Mouse (Mus musculus) hindbrain, embryonic 14.5 days (tissue): ENCODE measurements at regions not wholly inside any gene's neighbourhood (a gene's known extent, or its start where the extent isn't known, plus 50 kb on each side); places are given as distances from the start of the nearest gene placed in this dataset.

Experiments used
- ATAC-seq: fragments of 200-750 bp; cut with Nextera tagmentation; 2 replicates; pipeline ENCODE4 v1.8.0; 2017; ENCODE audit warnings: moderate number of reproducible peaks, mild to moderate bottlenecking, moderate TSS enrichment, moderate library complexity; ENCODE audit not compliant: low FRiP score
- DNase-seq: peaks from one replicate; pipeline ENCODE4 v3.0.0-alpha.2; 2015; ENCODE audit warnings: low spot score
- H3K27ac ChIP-seq: fragments of 300-500 bp; sonication (generic); 2 replicates; pipeline ENCODE4 v1.5.1; 2014; ENCODE audit warnings: mild to moderate bottlenecking, moderate library complexity
- H3K27me3 ChIP-seq: fragments of 300-500 bp; sonication (generic); 2 replicates; pipeline ENCODE4 v1.6.1; 2014; ENCODE audit warnings: mild to moderate bottlenecking, low read length, mixed read lengths; ENCODE audit not compliant: control insufficient read depth, insufficient read depth
- H3K36me3 ChIP-seq: fragments of 300-500 bp; sonication (generic); replicated peaks from 2 replicates; pipeline ENCODE4 v1.6.1; 2014; ENCODE audit not compliant: control insufficient read depth, insufficient read depth
- H3K4me1 ChIP-seq: fragments of 300-500 bp; sonication (generic); replicated peaks from 2 replicates; pipeline ENCODE4 v1.6.1; 2014; ENCODE audit warnings: antibody characterized with exemption, low read length, mixed read lengths; ENCODE audit not compliant: control insufficient read depth, insufficient read depth
- H3K4me2 ChIP-seq: fragments of 300-500 bp; sonication (generic); replicated peaks from 2 replicates; pipeline ENCODE4 v1.6.1; 2014; ENCODE audit warnings: mild to moderate bottlenecking, moderate library complexity
- H3K4me3 ChIP-seq: fragments of 300-500 bp; sonication (generic); replicated peaks from 2 replicates; pipeline ENCODE4 v1.5.1; 2014; ENCODE audit warnings: mild to moderate bottlenecking, low read length
- H3K9ac ChIP-seq: fragments of 300-500 bp; sonication (generic); 2 replicates; pipeline ENCODE4 v1.6.1; 2014
- H3K9me3 ChIP-seq: fragments of 300-500 bp; sonication (generic); 2 replicates; pipeline ENCODE4 v1.6.1; 2016; ENCODE audit warnings: low read length; ENCODE audit not compliant: control insufficient read depth
- WGBS: fragments of 180-500 bp; shearing (Covaris S2); extraction: QIAGEN DNeasy Blood & Tissue Kit; methylation state at CpG from one replicate; pipeline ENCODE4 v1.1.7; 2014; 5-methylcytosine and 5-hydroxymethylcytosine counted together

- H3K27ac ChIP-seq: no peak overlapping the region
- ATAC-seq: no peak
- H3K36me3 ChIP-seq: no peaks in the 10 kb centered on the region
- peaks cover 13% of the 10 kb centered on the region for H3K4me1 ChIP-seq
- no peak for DNase-seq
- H3K4me2 ChIP-seq: no peak overlapping the region
- no peak overlapping the region for H3K9ac ChIP-seq
- no peak overlapping the region for H3K4me3 ChIP-seq
- 0 out of 2 replicates have a peak, but pooled peaks cover 4% of the 10 kb centered on the region for H3K9me3 ChIP-seq
- 90% methylated on average over 6 of the region's 6 CpGs for WGBS
- no peaks in the 10 kb centered on the region for H3K27me3 ChIP-seq
Measured at GRCm38 (mm10) chr15:36403336-36404119, 604.0 kb downstream of the Zfp706 start.

- Histone ChIP-seq H3K9ac (no peak overlapping the region), H3K36me3 (no peaks in the 10 kb centered on the region), H3K27me3 (no peaks in the 10 kb centered on the region), H3K9me3 (0 out of 2 replicates have a peak, but pooled peaks cover under 1% of the 10 kb centered on the region), H3K27ac (no peak overlapping the region), H3K4me2 (no peak overlapping the region), H3K4me3 (no peak overlapping the region), H3K4me1 (peaks cover 13% of the 10 kb centered on the region)
- 85% methylated on average over 1 of the region's 1 CpGs for WGBS
- ATAC-seq (no peak), DNase-seq (no peak)
Measured at GRCm38 (mm10) chr15:36402051-36402450, 605.5 kb downstream of the Zfp706 start.

GRCm38 (mm10) chr15:36400311-36400840 lies 607.2 kb downstream of the Zfp706 start:
- H3K4me3 ChIP-seq: no peak overlapping the region
- H3K9me3 ChIP-seq: no peaks in the 10 kb centered on the region
- no peaks in the 10 kb centered on the region for H3K36me3 ChIP-seq
- no peaks in the 10 kb centered on the region for H3K27me3 ChIP-seq
- ATAC-seq: no peak
- 35% methylated on average over 9 of the region's 9 CpGs for WGBS
- H3K27ac ChIP-seq: no peak overlapping the region
- no peak for DNase-seq
- H3K4me1 ChIP-seq: peaks cover 13% of the 10 kb centered on the region
- no peak overlapping the region for H3K9ac ChIP-seq
- H3K4me2 ChIP-seq: no peak overlapping the region

GRCm38 (mm10) chr15:36399355-36400012 lies 608.1 kb downstream of the Zfp706 start:
- no peak overlapping the region for H3K4me2 ChIP-seq
- no peak overlapping the region for H3K4me3 ChIP-seq
- peaks cover 13% of the 10 kb centered on the region for H3K4me1 ChIP-seq
- no peak overlapping the region for H3K9ac ChIP-seq
- H3K36me3 ChIP-seq: no peaks in the 10 kb centered on the region
- WGBS: 59% methylated on average over 7 of the region's 7 CpGs
- ATAC-seq (no peak), DNase-seq (no peak)
- no peaks in the 10 kb centered on the region for H3K27me3 ChIP-seq
- H3K9me3 ChIP-seq: no peaks in the 10 kb centered on the region
- H3K27ac ChIP-seq: peak overlapping the region; percentile 60

- H3K27me3 ChIP-seq: no peaks in the 10 kb centered on the region
- H3K4me3 ChIP-seq: no peak overlapping the region
- H3K4me2 ChIP-seq: no peak overlapping the region
- H3K9ac ChIP-seq: no peak overlapping the region
- 67% methylated on average over 9 of the region's 9 CpGs for whole genome bisulfite sequencing
- ATAC-seq (peak; percentile 47; the same call in 1 of the 2 replicates), DNase-seq (peak; percentile 68)
- peaks cover 13% of the 10 kb centered on the region for H3K4me1 ChIP-seq
- peak overlapping the region; percentile 36; the same call in 1 of the 2 replicates for H3K27ac ChIP-seq
- H3K9me3 ChIP-seq: no peaks in the 10 kb centered on the region
- H3K36me3 ChIP-seq: no peaks in the 10 kb centered on the region
Measured at GRCm38 (mm10) chr15:36398099-36398982, 609.2 kb downstream of the Zfp706 start.

GRCm38 (mm10) chr15:36396791-36397190 lies 610.8 kb downstream of the Zfp706 start:
- Histone ChIP-seq H3K9ac (no peak overlapping the region), H3K36me3 (no peaks in the 10 kb centered on the region), H3K4me1 (peaks cover 13% of the 10 kb centered on the region), H3K4me3 (no peak overlapping the region), H3K4me2 (no peak overlapping the region), H3K9me3 (no peaks in the 10 kb centered on the region), H3K27me3 (no peaks in the 10 kb centered on the region), H3K27ac (no peak overlapping the region)
- 90% methylated on average over 6 of the region's 6 CpGs for WGBS
- ATAC-seq (no peak), DNase-seq (no peak)

GRCm38 (mm10) chr15:36396245-36396644 lies 611.3 kb downstream of the Zfp706 start:
- H3K9ac ChIP-seq: no peak overlapping the region
- no peak overlapping the region for H3K27ac ChIP-seq
- no peaks in the 10 kb centered on the region for H3K27me3 ChIP-seq
- H3K9me3 ChIP-seq: no peaks in the 10 kb centered on the region
- 72% methylated on average over 2 of the region's 2 CpGs for WGBS
- no peak overlapping the region for H3K4me2 ChIP-seq
- peaks cover 13% of the 10 kb centered on the region for H3K4me1 ChIP-seq
- DNase-seq: no peak
- H3K36me3 ChIP-seq: no peaks in the 10 kb centered on the region
- H3K4me3 ChIP-seq: no peak overlapping the region
- no peak for ATAC-seq

- no peak overlapping the region for H3K4me3 ChIP-seq
- H3K9ac ChIP-seq: no peak overlapping the region
- no peaks in the 10 kb centered on the region for H3K36me3 ChIP-seq
- no peak overlapping the region for H3K27ac ChIP-seq
- peaks cover 13% of the 10 kb centered on the region for H3K4me1 ChIP-seq
- WGBS: 75% methylated on average over 4 of the region's 4 CpGs
- no peaks in the 10 kb centered on the region for H3K9me3 ChIP-seq
- H3K4me2 ChIP-seq: no peak overlapping the region
- no peak for DNase-seq
- no peaks in the 10 kb centered on the region for H3K27me3 ChIP-seq
- no peak for ATAC-seq
Measured at GRCm38 (mm10) chr15:36395672-36396050, 611.9 kb downstream of the Zfp706 start.
